Mouse (Mus musculus) neural tube, embryonic 11.5 days (tissue): ENCODE data around the gene Rtn3. TPM values are rescaled to one million over a fixed set of nuclear protein-coding genes. Genes with fewer than 3 reads are reported as not detected.

ENCODE experiments used
- ATAC-seq: fragments of 200-750 bp; cut with Nextera tagmentation; 2 replicates; pipeline ENCODE4 v1.8.0; 2017; ENCODE audit warnings: moderate number of reproducible peaks, mild to moderate bottlenecking, moderate TSS enrichment, moderate library complexity; ENCODE audit not compliant: insufficient read depth, low FRiP score, low TSS enrichment
- DNase-seq: peaks from one replicate; pipeline ENCODE4 v3.0.0-alpha.2; 2015; ENCODE audit warnings: low spot score
- H3K27ac ChIP-seq: fragments of 300-500 bp; sonication (generic); 2 replicates; pipeline ENCODE4 v1.5.1; 2014; ENCODE audit warnings: low read depth, mild to moderate bottlenecking, low read length
- H3K27me3 ChIP-seq: fragments of 300-500 bp; sonication (generic); 2 replicates; pipeline ENCODE4 v1.6.1; 2014; ENCODE audit warnings: mild to moderate bottlenecking, low read length, mixed read lengths; ENCODE audit not compliant: control insufficient read depth, insufficient read depth
- H3K36me3 ChIP-seq: fragments of 300-500 bp; sonication (generic); 2 replicates; pipeline ENCODE4 v1.6.1; 2014; ENCODE audit warnings: mild to moderate bottlenecking, low read length, moderate library complexity, mixed read lengths; ENCODE audit not compliant: control insufficient read depth, insufficient read depth
- H3K4me1 ChIP-seq: fragments of 300-500 bp; sonication (generic); 2 replicates; pipeline ENCODE4 v1.6.1; 2014; ENCODE audit warnings: low read length, mixed read lengths; ENCODE audit not compliant: control insufficient read depth, insufficient read depth
- H3K4me2 ChIP-seq: fragments of 300-500 bp; sonication (generic); 2 replicates; pipeline ENCODE4 v1.6.1; 2014; ENCODE audit warnings: low read depth, mild to moderate bottlenecking, moderate library complexity
- H3K4me3 ChIP-seq: fragments of 300-500 bp; sonication (generic); 2 replicates; pipeline ENCODE4 v1.5.1; 2014; ENCODE audit warnings: low read depth, low read length
- H3K9ac ChIP-seq: fragments of 300-500 bp; sonication (generic); 2 replicates; pipeline ENCODE4 v1.6.1; 2014; ENCODE audit warnings: mild to moderate bottlenecking, low read length
- H3K9me3 ChIP-seq: fragments of 300-500 bp; sonication (generic); 2 replicates; pipeline ENCODE4 v1.6.1; 2016; ENCODE audit warnings: low read length; ENCODE audit not compliant: control insufficient read depth
- WGBS: fragments of 180-500 bp; shearing (Covaris S2); extraction: QIAGEN DNeasy Blood & Tissue Kit; methylation state at CpG from one replicate; pipeline ENCODE4 v1.1.7; 2014; 5-methylcytosine and 5-hydroxymethylcytosine counted together
- polyA plus RNA-seq: library from polyadenylated mRNA; unstranded; fragments of >200 nt; fragmentation: Nextera tagmentation; extraction: Ambion mirVana; gene quantifications from 2 replicates; pipeline ENCODE4 v1.2.1, GENCODE M21; 2014

Rtn3 gene
- 247 and 255 TPM in 2 replicates for polyA plus RNA-seq

- ATAC-seq: peak; percentile 91
- Histone ChIP-seq H3K9me3 (no peaks in the 10 kb centered on the region), H3K9ac (peak within 1 kb of the TSS; percentile 98), H3K4me3 (peak within 1 kb of the TSS; percentile 96), H3K4me2 (peak within 1 kb of the TSS; percentile 61), H3K27me3 (no peaks in the 10 kb centered on the region), H3K4me1 (peaks cover 4% of the 10 kb centered on the region; the same call in 1 of the 2 replicates), H3K36me3 (no peaks in the 10 kb centered on the region), H3K27ac (peak within 1 kb of the TSS; percentile 99)
- under 1% methylated on average over 80 of the region's 80 CpGs for WGBS
- peak; percentile 99 for DNase-seq
These were observed at the start of gene Rtn3 for GRCm38 (mm10) chr19:7482599-7483511. TSS of gene Rtn3 (minus strand) at chr19:7483281.

- H3K36me3 ChIP-seq: peaks cover 8% of the 10 kb centered on the region
- no peaks in the 10 kb centered on the region for H3K27me3 ChIP-seq
- no peak overlapping the region for H3K27ac ChIP-seq
- DNase-seq (no peak), ATAC-seq (no peak)
- no peak overlapping the region for H3K4me3 ChIP-seq
- WGBS: 92% methylated on average over 5 of the region's 5 CpGs
- no peaks in the 10 kb centered on the region for H3K4me1 ChIP-seq
- H3K9ac ChIP-seq: no peak overlapping the region
- no peaks in the 10 kb centered on the region for H3K9me3 ChIP-seq
- H3K4me2 ChIP-seq: no peak overlapping the region
These were observed 48.8 kb upstream of the Rtn3 start for GRCm38 (mm10) chr19:7531906-7532305.

GRCm38 (mm10) chr19:7528639-7529428, 45.8 kb upstream of the Rtn3 start:
- H3K9ac ChIP-seq: no peak overlapping the region
- peak; percentile 62 for DNase-seq
- no peaks in the 10 kb centered on the region for H3K27me3 ChIP-seq
- peaks cover 4% of the 10 kb centered on the region for H3K36me3 ChIP-seq
- H3K27ac ChIP-seq: no peak overlapping the region
- H3K4me2 ChIP-seq: no peak overlapping the region
- WGBS: 63% methylated on average over 7 of the region's 7 CpGs
- no peak overlapping the region for H3K4me3 ChIP-seq
- H3K4me1 ChIP-seq: no peaks in the 10 kb centered on the region
- no peak for ATAC-seq
- no peaks in the 10 kb centered on the region for H3K9me3 ChIP-seq

- no peaks in the 10 kb centered on the region for H3K4me1 ChIP-seq
- no peak overlapping the region for H3K27ac ChIP-seq
- H3K4me2 ChIP-seq: no peak overlapping the region
- no peak for DNase-seq
- ATAC-seq: no peak
- H3K36me3 ChIP-seq: peaks cover 6% of the 10 kb centered on the region
- H3K9ac ChIP-seq: no peak overlapping the region
- no peak overlapping the region for H3K4me3 ChIP-seq
- WGBS: 69% methylated on average over 3 of the region's 3 CpGs
- H3K9me3 ChIP-seq: no peaks in the 10 kb centered on the region
- H3K27me3 ChIP-seq: no peaks in the 10 kb centered on the region
These were observed 41.8 kb upstream of the Rtn3 start for GRCm38 (mm10) chr19:7524879-7525278.

- H3K27me3 ChIP-seq: no peaks in the 10 kb centered on the region
- H3K4me3 ChIP-seq: no peak overlapping the region
- no peak overlapping the region for H3K9ac ChIP-seq
- no peak overlapping the region for H3K27ac ChIP-seq
- no peak overlapping the region for H3K4me2 ChIP-seq
- ATAC-seq: no peak
- no peaks in the 10 kb centered on the region for H3K4me1 ChIP-seq
- DNase-seq: no peak
- no peaks in the 10 kb centered on the region for H3K9me3 ChIP-seq
- H3K36me3 ChIP-seq: peaks cover 6% of the 10 kb centered on the region
These were observed 40.7 kb upstream of the Rtn3 start for GRCm38 (mm10) chr19:7523781-7524180.

- H3K4me2 ChIP-seq: no peak overlapping the region
- ATAC-seq (no peak), DNase-seq (no peak)
- H3K4me1 ChIP-seq: no peaks in the 10 kb centered on the region
- H3K27me3 ChIP-seq: no peaks in the 10 kb centered on the region
- H3K9me3 ChIP-seq: no peaks in the 10 kb centered on the region
- H3K36me3 ChIP-seq: peaks cover 6% of the 10 kb centered on the region
- 100% methylated on average over 1 of the region's 1 CpGs for WGBS
- no peak overlapping the region for H3K4me3 ChIP-seq
- no peak overlapping the region for H3K27ac ChIP-seq
- no peak overlapping the region for H3K9ac ChIP-seq
These were observed 40.2 kb upstream of the Rtn3 start for GRCm38 (mm10) chr19:7523292-7523691.

GRCm38 (mm10) chr19:7522856-7523255, 39.8 kb upstream of the Rtn3 start:
- no peak overlapping the region for H3K27ac ChIP-seq
- no peak for ATAC-seq
- H3K9ac ChIP-seq: no peak overlapping the region
- H3K4me1 ChIP-seq: no peaks in the 10 kb centered on the region
- peaks cover 6% of the 10 kb centered on the region for H3K36me3 ChIP-seq
- H3K27me3 ChIP-seq: no peaks in the 10 kb centered on the region
- 95% methylated on average over 2 of the region's 2 CpGs for WGBS
- no peaks in the 10 kb centered on the region for H3K9me3 ChIP-seq
- H3K4me2 ChIP-seq: no peak overlapping the region
- no peak for DNase-seq
- no peak overlapping the region for H3K4me3 ChIP-seq

GRCm38 (mm10) chr19:7521619-7522018, 38.5 kb upstream of the Rtn3 start:
- Histone ChIP-seq H3K4me1 (no peaks in the 10 kb centered on the region), H3K27me3 (no peaks in the 10 kb centered on the region), H3K9ac (no peak overlapping the region), H3K36me3 (peaks cover 6% of the 10 kb centered on the region), H3K4me3 (no peak overlapping the region), H3K27ac (no peak overlapping the region), H3K4me2 (no peak overlapping the region), H3K9me3 (no peaks in the 10 kb centered on the region)
- ATAC-seq: no peak
- DNase-seq: no peak
- WGBS: 91% methylated on average over 3 of the region's 3 CpGs
